Mouse (Mus musculus) heart, postnatal 0 days (tissue): ENCODE data around the gene Foxo6. TPM values are rescaled to one million over a fixed set of nuclear protein-coding genes. Genes with fewer than 3 reads are reported as not detected.

ENCODE experiments used
- ATAC-seq: fragments of 200-750 bp; cut with Nextera tagmentation; 2 replicates; pipeline ENCODE4 v1.8.0; 2017; ENCODE audit warnings: low read depth, moderate number of reproducible peaks, moderate library complexity; ENCODE audit not compliant: insufficient read depth
- DNase-seq: peaks from one replicate; pipeline ENCODE4 v3.0.0-alpha.2; 2016; ENCODE audit warnings: low spot score
- H3K27ac ChIP-seq: fragments of 300-500 bp; sonication (generic); 2 replicates; pipeline ENCODE4 v1.5.1; 2014; ENCODE audit warnings: low read depth, mild to moderate bottlenecking
- H3K27me3 ChIP-seq: fragments of 300-500 bp; sonication (generic); 2 replicates; pipeline ENCODE4 v1.6.1; 2014; ENCODE audit warnings: low read length, mixed read lengths; ENCODE audit not compliant: control insufficient read depth, insufficient read depth
- H3K36me3 ChIP-seq: fragments of 300-500 bp; sonication (generic); replicated peaks from 2 replicates; pipeline ENCODE4 v1.6.1; 2014; ENCODE audit warnings: low read length, mixed read lengths; ENCODE audit not compliant: control insufficient read depth, insufficient read depth
- H3K4me1 ChIP-seq: fragments of 300-500 bp; sonication (generic); 2 replicates; pipeline ENCODE4 v1.6.1; 2014; ENCODE audit warnings: antibody characterized with exemption; ENCODE audit not compliant: control insufficient read depth, insufficient read depth
- H3K4me2 ChIP-seq: fragments of 300-500 bp; sonication (generic); 2 replicates; pipeline ENCODE4 v1.6.1; 2014; ENCODE audit warnings: low read depth, mild to moderate bottlenecking, low read length, moderate library complexity
- H3K4me3 ChIP-seq: fragments of 300-500 bp; sonication (generic); 2 replicates; pipeline ENCODE4 v1.5.1; 2014; ENCODE audit warnings: low read depth, low read length
- H3K9ac ChIP-seq: fragments of 300-500 bp; sonication (generic); replicated peaks from 2 replicates; pipeline ENCODE4 v1.6.1; 2014; ENCODE audit warnings: low read depth, low read length, mixed read lengths
- H3K9me3 ChIP-seq: fragments of 300-500 bp; sonication (generic); replicated peaks from 2 replicates; pipeline ENCODE4 v1.6.1; 2016; ENCODE audit warnings: low read length; ENCODE audit not compliant: control insufficient read depth
- CTCF ChIP-seq: IDR thresholded peaks from 2 replicates; pipeline ENCODE4 v1.5.1; 2016; ENCODE audit warnings: antibody characterized with exemption, control low read depth, low read depth
- EP300 ChIP-seq: IDR thresholded peaks from 2 replicates; pipeline ENCODE4 v1.6.1; 2016; ENCODE audit warnings: antibody characterized with exemption, low read depth
- WGBS: fragments of 180-500 bp; shearing (Covaris S2); extraction: QIAGEN DNeasy Blood & Tissue Kit; methylation state at CpG from one replicate; pipeline ENCODE4 v1.1.7; 2014; 5-methylcytosine and 5-hydroxymethylcytosine counted together
- polyA plus RNA-seq: library from polyadenylated mRNA; unstranded; fragments of >200 nt; fragmentation: Nextera tagmentation; extraction: Ambion mirVana; gene quantifications from 2 replicates; pipeline ENCODE4 v1.2.1, GENCODE M21; 2015
- total RNA-seq: library from RNA; depleted of rRNA; stranded (reverse); fragments of >200 nt; gene quantifications from 2 replicates; pipeline ENCODE4 v1.2.3, GENCODE M21; 2014; ENCODE audit warnings: low replicate concordance

Foxo6 gene
- total and polyA plus RNA-seq, 2 experiments from 2014 or later: 0.38 to 1.8 TPM

DNA sequence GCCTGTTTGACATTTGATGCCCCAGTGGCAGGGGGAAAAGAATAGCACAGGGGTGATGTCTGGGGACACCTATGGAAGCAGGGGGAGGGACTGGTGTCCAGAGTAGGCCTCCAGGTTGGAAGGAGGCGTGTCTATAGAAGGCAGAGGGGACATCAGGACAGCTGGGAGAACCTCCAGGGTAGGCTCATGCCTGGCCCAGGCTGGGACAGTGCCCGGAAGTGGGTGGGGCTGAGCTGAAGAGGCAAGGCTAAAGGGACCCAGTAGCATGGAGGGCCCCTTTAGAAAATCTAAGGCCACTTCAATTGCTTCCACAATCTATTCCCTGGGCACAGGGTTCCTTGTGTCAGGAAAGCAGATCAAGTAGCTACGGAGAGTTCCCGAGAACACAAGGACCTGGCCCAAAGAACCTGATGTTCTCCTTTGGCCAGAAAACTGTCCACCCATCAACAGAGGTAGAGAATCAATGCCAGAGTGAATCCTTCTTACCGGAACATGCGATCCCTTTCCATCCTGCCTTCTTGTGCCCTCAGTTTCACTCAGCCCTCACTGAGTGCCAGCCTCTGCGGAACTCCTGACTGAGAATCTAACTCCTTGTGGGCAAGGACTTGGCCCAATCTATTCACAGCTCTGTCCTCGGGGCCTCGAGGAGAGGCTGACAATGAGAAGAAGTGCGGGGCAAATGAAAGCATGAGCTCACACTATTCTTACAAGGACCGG lies 4.1 kb upstream of the Foxo6 start:
- no peak for DNase-seq
- H3K4me2 ChIP-seq: no peak overlapping the region
- no peak overlapping the region for H3K4me3 ChIP-seq
- TF ChIP-seq CTCF (no peak), EP300 (no peak)
- no peaks in the 10 kb centered on the region for H3K36me3 ChIP-seq
- H3K27me3 ChIP-seq: peaks cover 21% of the 10 kb centered on the region
- 75% methylated on average over 11 of the region's 11 CpGs for WGBS
- H3K27ac ChIP-seq: no peak overlapping the region
- peak; percentile 25; the same call in 1 of the 2 replicates for ATAC-seq
- peaks cover 16% of the 10 kb centered on the region for H3K4me1 ChIP-seq
- no peak overlapping the region for H3K9ac ChIP-seq
- no peaks in the 10 kb centered on the region for H3K9me3 ChIP-seq

DNA sequence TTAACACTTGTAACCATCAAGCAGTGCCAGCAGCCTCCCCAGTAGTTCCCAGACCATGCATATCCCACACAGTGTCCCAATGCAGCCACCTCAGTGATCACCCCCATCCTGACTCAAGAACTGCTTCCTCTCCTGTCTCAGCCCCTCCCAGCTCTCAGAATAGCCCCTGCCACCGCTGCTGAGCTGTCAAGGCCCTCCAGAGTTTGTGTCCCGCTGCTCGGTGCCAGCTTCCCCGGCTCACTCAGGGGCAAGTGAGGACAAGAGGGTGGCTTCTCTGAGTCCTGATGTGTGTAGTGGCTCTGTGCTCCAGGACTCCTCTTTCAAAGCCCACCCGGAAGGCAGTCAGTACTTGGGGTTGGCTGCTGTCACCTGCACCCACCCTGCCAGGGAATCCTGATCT lies 3.3 kb upstream of the Foxo6 start:
- Histone ChIP-seq H3K27ac (no peak overlapping the region), H3K4me1 (peaks cover 16% of the 10 kb centered on the region), H3K9me3 (no peaks in the 10 kb centered on the region), H3K9ac (no peak overlapping the region), H3K4me3 (no peak overlapping the region), H3K4me2 (no peak overlapping the region), H3K27me3 (peaks cover 28% of the 10 kb centered on the region), H3K36me3 (no peaks in the 10 kb centered on the region)
- no peak for TF ChIP-seq CTCF
- TF ChIP-seq EP300: no peak
- DNase-seq: no peak
- ATAC-seq: no peak
- WGBS: 27% methylated on average over 5 of the region's 5 CpGs

DNA sequence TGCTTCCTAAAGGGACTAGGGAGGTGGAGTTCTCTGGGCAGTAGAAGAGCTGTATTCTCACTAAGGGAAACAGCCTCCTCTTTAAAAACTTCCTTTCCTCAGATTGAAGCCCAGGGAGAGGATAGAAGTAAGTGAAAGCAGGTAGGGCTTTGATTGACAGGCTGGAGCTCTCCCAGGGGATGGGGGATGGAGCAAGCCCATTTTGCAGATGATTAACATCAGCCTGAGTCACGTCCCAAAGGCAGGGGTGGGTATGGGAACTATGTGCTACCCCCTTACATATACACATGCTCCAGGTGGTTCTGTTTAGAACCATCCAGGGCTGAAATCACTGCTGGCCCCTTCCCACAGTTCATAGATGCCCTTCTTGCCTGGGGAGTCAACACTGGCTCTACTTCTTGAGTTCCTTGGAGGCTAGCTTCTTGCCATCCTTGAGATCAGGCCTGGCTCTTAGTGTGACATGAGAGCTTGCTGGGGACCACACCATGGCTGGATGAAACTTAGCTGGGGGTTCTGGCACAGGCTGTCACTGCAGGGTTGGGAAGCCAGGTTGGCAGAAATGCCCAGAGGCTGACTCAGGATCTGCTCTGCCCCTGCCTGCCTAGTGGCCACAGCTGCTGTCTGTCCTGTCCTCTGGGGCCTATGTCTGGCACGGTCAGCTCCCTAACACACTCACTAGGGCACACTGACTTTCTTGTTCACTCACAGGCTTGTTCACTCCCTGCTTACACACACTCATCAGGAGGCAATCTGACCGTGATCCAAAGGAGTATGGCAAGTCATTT lies 2.2 kb upstream of the Foxo6 start:
- TF ChIP-seq CTCF (no peak), EP300 (no peak)

DNA sequence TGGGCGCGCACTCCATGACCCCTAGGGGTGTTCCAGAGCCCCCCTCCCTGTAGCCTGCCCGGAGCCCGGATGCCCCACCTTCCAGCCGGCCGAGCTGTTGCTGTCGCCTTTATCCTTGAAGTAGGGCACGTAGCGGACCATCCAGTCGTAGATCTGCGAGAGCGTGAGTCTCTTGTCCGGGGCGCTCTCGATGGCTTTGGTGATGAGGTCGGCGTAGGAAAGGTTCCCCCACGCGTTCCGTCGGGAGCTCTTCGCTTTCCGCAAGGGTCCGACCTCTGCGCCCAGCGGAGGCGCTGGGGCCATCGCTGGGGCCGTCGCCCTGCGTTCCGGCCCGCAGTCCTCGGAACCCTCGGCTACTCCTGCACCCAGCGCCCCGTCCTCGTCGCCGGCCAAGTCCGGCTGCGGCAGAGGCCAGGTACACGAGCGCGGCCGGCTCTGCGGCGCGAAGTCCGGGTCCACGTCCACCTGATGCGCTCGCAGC lies 348 bp downstream of the Foxo6 start:
- ATAC-seq (no peak), DNase-seq (no peak)
- WGBS: under 1% methylated on average over 53 of the region's 53 CpGs
- H3K4me1 ChIP-seq: peaks cover 25% of the 10 kb centered on the region
- no peak overlapping the region for H3K27ac ChIP-seq
- H3K4me2 ChIP-seq: peak overlapping the region; percentile 95
- H3K27me3 ChIP-seq: peaks cover 52% of the 10 kb centered on the region
- H3K4me3 ChIP-seq: peak overlapping the region; percentile 65
- no peaks in the 10 kb centered on the region for H3K9me3 ChIP-seq
- no peak for TF ChIP-seq EP300
- no peak for TF ChIP-seq CTCF
- no peaks in the 10 kb centered on the region for H3K36me3 ChIP-seq
- H3K9ac ChIP-seq: peak overlapping the region; percentile 51

More for the DNA sequence above, 2.2 kb upstream of the Foxo6 start:
- Histone ChIP-seq H3K36me3 (no peaks in the 10 kb centered on the region), H3K9me3 (no peaks in the 10 kb centered on the region), H3K9ac (no peak overlapping the region), H3K4me2 (no peak overlapping the region), H3K27ac (no peak overlapping the region), H3K4me3 (no peak overlapping the region), H3K4me1 (peaks cover 16% of the 10 kb centered on the region), H3K27me3 (peaks cover 40% of the 10 kb centered on the region)
- 61% methylated on average over 3 of the region's 3 CpGs for WGBS
- ATAC-seq: no peak
- DNase-seq: no peak

DNA sequence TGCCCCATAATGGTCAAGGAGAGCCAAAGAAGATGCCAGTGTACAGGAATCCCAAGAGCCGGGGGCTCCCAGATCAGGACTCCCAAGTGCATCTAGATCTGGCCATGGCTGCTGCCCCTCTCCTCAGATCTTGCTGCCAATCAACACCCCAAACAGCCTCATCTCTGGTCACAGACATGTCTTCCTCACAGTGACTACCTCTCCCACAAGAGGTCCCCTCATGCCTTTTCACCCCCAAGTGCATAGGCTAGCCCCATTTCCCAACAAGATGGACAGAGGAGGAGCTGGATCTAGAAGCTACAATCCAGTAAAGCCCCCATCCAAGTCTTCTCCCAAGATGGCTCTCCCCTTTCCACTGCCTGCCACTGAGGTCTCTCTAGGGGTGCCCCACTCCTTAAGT lies 1.4 kb downstream of the Foxo6 start:
- H3K36me3 ChIP-seq: no peaks in the 10 kb centered on the region
- peaks cover 23% of the 10 kb centered on the region for H3K4me1 ChIP-seq
- WGBS: 73% methylated on average over 1 of the region's 1 CpGs
- TF ChIP-seq CTCF (no peak), EP300 (no peak)
- no peak overlapping the region for H3K4me2 ChIP-seq
- ATAC-seq (no peak), DNase-seq (no peak)
- H3K27ac ChIP-seq: no peak overlapping the region
- H3K9me3 ChIP-seq: no peaks in the 10 kb centered on the region
- peaks cover 56% of the 10 kb centered on the region for H3K27me3 ChIP-seq
- no peak overlapping the region for H3K4me3 ChIP-seq
- no peak overlapping the region for H3K9ac ChIP-seq
